In genomic region chr17:62963824-62964223, GRCm38 (mm10) we compare ENCODE assay signal across 22 mouse cellular contexts.
"Had no signal": no experiment of that assay in that cellular context is flagged by ENCODE, and none has a peak within 500 bp of the region (broad histone marks: within the 10 kb centered on the region; RNA-seq: fewer than 3 reads in every experiment).

No protein-coding gene starts in this region.

- H3K27ac ChIP-seq: kidney, postnatal 0 days; layer of hippocampus, adult 2 months; left cerebral cortex, adult 2 months; limb, embryonic 12.5 days; limb, embryonic 15.5 days; liver, embryonic 14.5 days; lung, embryonic 15.5 days; midbrain, embryonic 12.5 days; midbrain, embryonic 15.5 days; neural tube, embryonic 13.5 days; stomach, embryonic 15.5 days had no signal

- H3K27me3 ChIP-seq: limb, embryonic 12.5 days; limb, embryonic 15.5 days; lung, embryonic 15.5 days; midbrain, embryonic 12.5 days; midbrain, embryonic 15.5 days; neural tube, embryonic 13.5 days; stomach, embryonic 15.5 days had no signal

- H3K36me3 ChIP-seq: limb, embryonic 12.5 days; limb, embryonic 15.5 days; lung, embryonic 15.5 days; midbrain, embryonic 12.5 days; midbrain, embryonic 15.5 days; neural tube, embryonic 13.5 days; stomach, embryonic 15.5 days had no signal

- H3K4me1 ChIP-seq: neural tube, embryonic 13.5 days had no signal

- ATAC-seq: liver, postnatal 0 days; midbrain, embryonic 15.5 days had no signal

- H3K4me2 ChIP-seq: limb, embryonic 12.5 days; limb, embryonic 15.5 days; liver, embryonic 11.5 days; lung, embryonic 15.5 days; midbrain, embryonic 12.5 days; midbrain, embryonic 15.5 days; neural tube, embryonic 13.5 days; stomach, embryonic 15.5 days had no signal

- DNase-seq: kidney, adult 9 months; kidney, postnatal 25 days; layer of hippocampus, adult 9-11 months; liver, postnatal 0 days; lung, postnatal 14 days; lung, postnatal 4 days; right cerebral cortex, postnatal 25 days; spleen, adult 18-20 months; thymus, postnatal 25 days had no signal

- H3K9ac ChIP-seq: limb, embryonic 12.5 days; limb, embryonic 15.5 days; liver, embryonic 14.5 days; liver, postnatal 0 days; lung, embryonic 15.5 days; midbrain, embryonic 12.5 days; midbrain, embryonic 15.5 days; neural tube, embryonic 13.5 days; stomach, embryonic 15.5 days had no signal

- H3K4me3 ChIP-seq: layer of hippocampus, adult 2 months; left cerebral cortex, adult 2 months; limb, embryonic 12.5 days; limb, embryonic 15.5 days; lung, embryonic 15.5 days; midbrain, embryonic 12.5 days; midbrain, embryonic 15.5 days; myocyte; neural tube, embryonic 13.5 days; stomach, embryonic 15.5 days had no signal

- H3K9me3 ChIP-seq: limb, embryonic 12.5 days; limb, embryonic 15.5 days; lung, embryonic 15.5 days; midbrain, embryonic 12.5 days; midbrain, embryonic 15.5 days; neural tube, embryonic 13.5 days; stomach, embryonic 15.5 days had no signal
